Mouse (Mus musculus): ENCODE measurements around the gene Ddc.

The Ddc gene

DNA sequence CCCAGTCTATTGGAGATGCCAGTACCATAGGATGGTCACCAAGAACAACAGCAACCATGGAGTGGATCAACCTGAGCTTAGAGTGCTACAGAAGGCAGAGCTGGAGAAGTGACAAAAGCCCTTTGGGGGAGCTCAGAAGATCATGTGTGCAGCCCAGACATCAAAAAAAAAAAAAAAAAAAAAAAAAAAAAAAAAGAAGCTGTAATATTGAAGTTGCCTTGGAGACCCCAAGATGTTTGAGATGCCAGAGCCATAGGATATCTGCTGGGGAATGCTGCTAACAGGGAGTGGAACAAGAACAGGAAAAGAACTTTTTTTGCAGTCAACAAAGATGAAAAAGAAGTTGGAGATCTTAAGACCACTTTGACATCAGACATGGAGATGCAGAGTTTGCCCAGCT, 7.6 kb upstream of the Ddc start:
- DNase-seq (ENCODE audit: low read depth, low spot score) = no peak

DNA sequence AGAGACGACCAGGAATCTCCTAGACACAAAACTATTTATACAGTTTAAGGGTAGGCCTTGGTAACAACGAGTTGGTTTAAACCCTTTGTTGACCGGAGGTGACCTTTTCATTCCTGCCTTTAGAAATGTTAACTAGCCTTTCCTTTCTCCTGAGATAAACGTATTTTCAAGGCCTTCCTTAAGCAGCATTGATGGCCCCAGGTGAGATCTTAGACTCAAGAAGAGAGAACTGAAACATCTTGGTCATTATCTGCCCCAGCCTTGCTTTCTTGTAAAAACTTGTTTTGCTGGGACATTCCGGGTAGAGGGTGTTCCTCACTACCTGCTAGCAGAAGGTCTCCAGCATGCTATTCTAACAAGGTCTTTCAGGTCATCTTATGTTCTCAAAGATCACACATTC, 7.1 kb upstream of the Ddc start:
- no peak for DNase-seq (ENCODE audit: low read depth, low spot score)

DNA sequence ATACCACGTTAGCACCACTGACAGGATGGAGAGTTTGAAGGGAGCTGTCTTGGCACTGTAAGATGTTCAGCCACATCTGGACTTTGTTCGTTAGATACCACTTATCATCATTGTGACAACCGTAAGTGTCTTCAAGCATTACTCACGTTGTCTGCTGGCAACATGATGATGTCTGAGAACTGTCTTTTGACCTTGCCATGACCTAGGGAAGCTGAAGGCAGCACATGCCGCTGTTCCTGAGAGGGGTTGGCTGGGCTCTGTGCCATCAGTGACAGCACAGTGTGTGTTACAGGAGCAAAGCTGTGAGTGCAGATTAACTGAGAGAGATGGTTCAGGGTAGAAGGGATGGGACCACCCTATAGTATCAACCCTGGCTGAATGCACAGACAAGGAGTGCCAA, 3.6 kb upstream of the Ddc start:
- DNase-seq (ENCODE audit: low read depth, low spot score) = no peak

DNA sequence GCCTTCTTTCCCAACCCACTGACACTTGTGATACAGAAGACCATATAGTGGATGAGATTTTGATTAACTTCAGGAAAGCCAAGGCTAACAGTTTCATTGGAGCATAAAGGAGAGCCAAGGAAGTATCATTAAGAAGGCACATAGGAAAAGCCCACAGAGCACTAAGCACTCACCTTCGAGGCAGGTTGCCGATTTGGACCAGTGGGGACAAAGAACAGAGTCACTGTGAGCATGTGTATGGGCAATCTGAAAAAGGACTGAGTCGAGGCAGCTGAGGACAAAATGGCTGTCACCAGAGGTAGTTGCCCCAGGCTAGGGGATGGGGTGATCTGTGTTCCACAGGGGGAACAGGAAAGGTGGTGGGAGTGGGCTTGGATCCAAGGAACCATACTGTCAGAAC, 552 bp upstream of the Ddc start:
- DNase-seq (ENCODE audit: low read depth, low spot score) = no peak

DNA sequence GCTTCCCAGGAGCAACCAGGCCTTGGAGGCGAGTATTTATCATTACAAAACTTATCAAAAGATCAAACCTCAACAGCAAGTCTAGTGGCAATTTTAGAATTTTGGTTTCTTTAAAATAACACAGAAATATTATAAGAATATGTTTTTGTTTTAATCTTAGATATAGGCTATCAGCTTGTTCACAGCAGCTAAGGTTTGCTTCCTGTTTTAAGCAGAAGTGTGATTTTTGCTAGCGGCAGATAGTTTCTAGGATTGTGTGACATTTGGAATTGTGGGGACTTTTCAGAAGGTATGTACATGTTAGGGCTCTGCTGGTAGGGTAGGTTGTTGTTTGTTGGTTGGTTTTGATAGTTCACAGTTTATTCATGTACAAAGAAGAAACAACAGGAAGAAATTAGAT, 2.5 kb downstream of the Ddc start:
- no peak for DNase-seq (ENCODE audit: low read depth, low spot score)

DNA sequence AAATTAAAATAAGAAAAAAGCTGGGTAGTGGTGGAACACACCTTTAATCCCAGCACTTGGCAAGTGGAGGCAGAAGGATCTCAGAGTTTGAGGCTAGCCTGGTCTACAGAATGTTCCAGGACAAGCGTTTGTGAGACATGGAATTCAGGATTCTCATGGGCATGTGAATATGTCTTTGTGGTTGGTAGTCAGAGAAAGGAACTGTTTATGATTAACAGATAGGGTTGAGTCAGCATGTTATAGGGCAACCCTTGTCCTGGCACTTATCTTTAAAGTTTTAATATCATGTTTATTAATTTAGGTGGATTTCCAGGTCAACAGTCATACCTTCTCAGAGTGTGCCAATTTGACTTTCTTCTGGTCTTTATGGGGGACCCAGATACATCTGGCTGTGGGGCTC, 4.2 kb downstream of the Ddc start:
- DNase-seq (ENCODE audit: low read depth, low spot score) = no peak

DNA sequence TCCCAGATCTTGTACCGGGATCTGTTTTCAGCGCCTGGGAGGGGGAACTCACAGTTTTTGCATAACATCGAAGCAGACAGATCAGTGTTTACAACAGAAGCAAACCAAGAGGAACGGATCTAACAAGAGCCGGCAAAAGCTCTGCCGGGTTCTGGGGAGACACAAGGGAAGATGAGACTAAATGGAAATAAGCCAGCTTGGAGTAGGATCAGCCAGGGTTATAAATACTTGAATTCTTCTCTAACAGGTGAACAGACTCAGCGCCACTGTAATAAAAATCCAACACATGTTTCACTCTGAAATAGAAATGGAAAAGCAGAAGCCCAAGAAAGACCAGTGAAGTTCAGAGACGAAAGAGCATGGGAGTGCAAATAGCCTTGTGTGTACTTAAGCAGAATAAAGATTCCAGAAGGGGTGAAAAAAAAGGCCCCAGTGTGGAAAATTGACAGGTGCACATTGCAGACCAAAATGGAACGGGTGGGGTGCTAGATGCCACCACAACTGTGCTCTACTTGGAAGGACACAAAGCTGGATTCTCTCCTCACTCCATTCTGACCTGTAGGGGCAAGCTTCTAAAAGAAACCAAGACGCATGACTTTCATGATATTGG, 4.8 kb downstream of the Ddc start:
- no peak for DNase-seq (ENCODE audit: low read depth, low spot score)

DNA sequence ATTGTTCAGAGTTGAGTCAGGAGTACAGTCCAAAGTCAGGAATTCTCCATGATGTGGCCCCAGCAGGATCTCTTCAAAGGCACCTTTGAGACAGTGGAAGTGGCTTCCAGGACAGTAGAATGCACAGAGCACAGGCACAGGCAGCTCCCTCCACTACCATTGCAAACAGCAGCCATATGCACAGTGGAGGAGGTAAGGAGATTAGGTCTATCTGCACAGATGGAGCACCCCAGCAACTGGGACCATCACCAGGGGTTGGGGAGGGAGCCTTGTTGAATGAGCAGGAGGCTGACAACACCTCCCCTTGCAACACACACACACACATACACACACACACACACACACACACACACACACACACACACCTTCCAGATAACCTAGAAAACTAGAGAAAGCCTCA, 6.1 kb downstream of the Ddc start:
- no peak for DNase-seq (ENCODE audit: low read depth, low spot score)

DNA sequence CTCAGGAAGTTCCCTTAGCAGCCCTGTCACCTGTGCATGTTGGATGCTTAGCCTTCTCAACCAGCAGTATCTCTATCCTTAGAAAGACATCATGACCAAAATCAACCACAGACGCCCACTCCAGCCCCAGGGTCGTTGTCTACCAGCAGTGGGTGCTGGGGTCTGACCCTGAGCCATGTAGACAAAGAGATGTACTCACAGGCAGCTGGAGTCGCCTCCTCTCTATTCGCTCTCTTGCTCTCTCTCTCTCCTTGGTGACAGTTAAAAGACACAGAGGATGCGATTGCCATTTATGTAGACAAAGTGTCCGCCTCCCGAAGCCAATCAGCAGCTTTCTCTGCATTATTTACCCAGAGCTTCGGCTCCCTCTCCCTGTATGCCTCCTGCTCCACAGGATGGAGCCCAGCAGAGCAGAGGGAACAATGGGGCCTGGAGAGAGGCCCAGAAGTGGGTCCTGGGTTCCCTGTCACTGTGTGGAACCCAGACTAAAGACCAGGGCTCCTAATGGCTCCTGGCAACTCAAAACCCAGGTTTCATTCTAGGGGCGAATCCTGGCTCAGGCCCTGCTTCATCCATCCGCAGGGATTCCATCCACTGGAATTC, 7.7 kb downstream of the Ddc start:
- no peak for DNase-seq (ENCODE audit: low read depth, low spot score)

DNA sequence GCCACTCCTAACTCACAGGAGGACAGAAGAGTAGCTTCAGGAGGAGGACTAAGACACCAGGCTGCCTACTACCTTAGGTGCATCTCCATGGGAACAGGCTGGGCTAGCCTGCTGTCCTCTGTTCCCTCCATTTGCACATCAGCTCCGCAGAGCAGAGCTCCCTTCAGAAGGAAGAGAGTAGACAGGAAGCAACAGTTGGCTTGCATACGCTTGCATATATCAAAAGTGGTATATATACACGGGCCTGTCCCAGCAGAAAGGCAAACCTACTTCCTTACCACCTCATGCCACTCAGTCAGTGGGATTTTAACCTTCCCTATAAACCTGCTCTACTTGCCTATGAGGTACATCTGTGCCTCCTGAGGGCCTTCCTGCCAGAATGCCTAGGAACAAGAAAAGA, 9.2 kb downstream of the Ddc start:
- no peak for DNase-seq (ENCODE audit: low read depth, low spot score)

DNA sequence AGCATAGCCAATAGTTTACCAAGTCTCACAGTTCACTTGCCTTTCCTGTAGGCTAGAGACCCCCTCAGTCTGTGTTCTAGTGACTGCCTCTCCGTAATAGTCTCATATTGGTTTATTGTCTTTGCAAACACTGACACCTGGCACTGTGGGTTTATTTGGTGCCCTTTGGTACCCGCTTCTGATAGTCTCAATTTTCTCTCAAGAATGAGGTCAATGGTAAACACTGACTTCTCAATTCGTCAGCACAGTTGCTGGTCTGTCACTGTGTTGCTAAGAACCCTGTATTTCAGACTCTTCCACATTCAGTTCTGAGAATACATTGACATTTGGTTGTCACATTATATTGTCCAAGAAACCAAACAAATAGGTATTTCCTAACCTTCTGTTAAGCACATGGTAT, 9.9 kb downstream of the Ddc start:
- no peak for DNase-seq (ENCODE audit: low read depth, low spot score)

DNA sequence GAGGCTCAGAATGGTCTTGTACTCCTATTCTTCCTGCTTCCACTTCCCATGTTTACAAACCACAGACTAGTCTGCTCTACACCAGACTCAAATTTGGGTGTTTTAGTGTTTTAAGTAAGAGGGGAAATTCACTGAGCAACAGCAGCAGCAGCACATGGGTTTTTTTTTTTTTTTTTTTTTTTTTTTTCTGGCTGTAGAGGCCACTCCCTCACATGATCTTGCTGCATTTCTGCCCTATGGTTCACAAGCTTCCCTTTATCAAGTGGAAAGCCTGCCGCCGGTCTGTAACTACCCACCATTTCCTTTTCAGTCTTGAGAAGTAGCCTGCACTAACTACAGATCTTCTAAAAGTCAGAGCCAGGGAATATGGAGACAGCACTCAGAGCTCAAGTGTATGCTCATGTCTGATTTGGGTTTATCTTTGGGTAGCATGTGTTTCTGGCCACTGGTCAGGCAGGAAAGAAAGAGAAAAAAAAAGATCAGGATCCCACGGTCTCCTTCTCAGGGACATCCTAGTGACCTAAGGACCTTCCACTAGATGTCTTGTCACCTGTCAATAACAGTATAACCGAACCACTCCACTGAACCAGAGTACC, 11.4 kb downstream of the Ddc start:
- no peak for DNase-seq (ENCODE audit: low read depth, low spot score)

DNA sequence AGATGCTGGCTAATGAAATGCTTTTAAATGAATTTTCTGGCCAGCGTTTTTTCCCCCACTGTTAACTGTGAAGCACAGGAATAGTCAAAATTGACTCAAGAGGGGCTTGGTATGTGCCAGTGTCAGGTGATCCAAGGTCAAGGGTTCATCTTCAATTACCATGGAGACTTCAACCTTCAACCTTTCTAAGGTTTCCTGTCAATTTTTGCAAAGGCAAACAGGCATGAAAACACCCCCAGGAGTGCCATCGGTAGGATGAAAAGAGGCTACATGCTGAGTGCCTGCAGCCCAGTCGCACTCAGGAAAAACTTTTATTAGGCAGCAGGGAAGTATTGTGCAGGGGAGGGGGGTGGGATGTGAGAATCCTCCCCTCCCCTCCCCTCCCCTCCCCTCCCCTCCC, 12.0 kb downstream of the Ddc start:
- DNase-seq (ENCODE audit: low read depth, low spot score) = no peak

DNA sequence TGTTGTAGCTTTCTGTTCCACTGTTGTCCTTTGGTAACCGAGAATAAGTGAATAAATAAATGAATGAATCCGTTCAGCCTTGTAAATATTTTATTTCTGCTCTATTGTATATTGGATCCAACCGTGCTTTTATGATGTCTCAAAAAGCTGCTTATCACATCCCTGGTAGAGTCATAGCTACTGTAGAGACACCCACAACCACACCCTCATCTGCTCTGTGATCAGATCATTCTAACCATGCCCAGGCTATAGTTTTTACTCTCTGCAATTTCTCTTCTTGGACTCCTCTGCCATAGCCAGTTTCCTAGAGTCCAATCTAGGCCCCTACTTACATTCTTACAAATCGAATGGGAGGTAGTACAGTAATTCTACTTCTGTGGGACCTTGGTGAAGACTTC, 12.7 kb downstream of the Ddc start:
- no peak for DNase-seq (ENCODE audit: low read depth, low spot score)

DNA sequence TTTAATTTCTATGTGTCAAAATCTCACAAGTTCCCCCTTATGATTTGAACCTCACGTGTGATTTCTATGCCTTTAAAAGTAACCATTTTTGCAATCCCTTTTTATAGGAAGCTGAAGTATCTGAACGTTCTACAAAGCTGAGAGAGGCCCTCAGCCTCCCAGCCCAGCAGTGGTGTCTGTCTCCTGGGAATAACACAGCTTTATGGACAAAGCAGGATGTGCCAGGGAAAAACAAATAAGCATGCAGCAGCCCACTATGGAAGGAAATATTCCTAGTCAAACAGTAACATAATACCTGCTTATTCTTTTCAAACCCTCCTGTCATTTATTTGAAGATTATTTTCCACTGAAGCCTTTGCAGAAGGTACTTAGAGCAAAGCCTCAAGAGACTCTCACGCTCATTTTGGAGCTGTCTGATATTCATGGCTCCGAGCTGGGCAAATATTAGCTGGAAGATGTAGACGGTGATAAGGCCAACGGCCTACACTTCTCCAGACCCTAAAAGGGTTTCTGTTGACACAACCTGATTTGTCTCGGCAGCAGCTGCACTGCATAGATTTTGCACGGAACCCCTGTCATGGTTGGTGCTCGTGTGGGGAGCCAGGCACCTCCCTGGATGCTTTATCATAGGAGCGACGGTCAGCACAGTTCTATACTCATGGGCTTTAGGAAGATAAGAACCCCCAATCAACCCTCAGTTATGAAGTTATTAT, 13.3 kb downstream of the Ddc start:
- no peak for DNase-seq (ENCODE audit: low read depth, low spot score)

DNA sequence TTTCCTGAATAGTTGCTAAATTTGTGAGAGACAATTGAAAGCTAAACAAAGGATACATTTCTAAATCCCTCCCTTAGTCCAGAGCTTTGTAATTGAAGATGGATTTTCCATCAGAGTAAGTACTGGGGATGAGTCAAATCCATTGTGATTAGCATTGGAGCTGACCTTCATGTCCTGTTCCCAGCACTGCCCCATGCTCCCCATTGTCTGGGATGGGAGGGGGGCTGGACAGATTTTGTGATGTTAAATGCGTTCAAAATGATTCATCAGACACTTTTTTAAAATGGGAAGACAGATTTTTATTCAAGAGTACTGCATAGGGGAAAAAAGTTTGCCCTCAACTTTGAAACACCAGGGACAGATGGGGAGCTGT, 16.2 kb downstream of the Ddc start:
- DNase-seq (ENCODE audit: low read depth, low spot score) = no peak

DNA sequence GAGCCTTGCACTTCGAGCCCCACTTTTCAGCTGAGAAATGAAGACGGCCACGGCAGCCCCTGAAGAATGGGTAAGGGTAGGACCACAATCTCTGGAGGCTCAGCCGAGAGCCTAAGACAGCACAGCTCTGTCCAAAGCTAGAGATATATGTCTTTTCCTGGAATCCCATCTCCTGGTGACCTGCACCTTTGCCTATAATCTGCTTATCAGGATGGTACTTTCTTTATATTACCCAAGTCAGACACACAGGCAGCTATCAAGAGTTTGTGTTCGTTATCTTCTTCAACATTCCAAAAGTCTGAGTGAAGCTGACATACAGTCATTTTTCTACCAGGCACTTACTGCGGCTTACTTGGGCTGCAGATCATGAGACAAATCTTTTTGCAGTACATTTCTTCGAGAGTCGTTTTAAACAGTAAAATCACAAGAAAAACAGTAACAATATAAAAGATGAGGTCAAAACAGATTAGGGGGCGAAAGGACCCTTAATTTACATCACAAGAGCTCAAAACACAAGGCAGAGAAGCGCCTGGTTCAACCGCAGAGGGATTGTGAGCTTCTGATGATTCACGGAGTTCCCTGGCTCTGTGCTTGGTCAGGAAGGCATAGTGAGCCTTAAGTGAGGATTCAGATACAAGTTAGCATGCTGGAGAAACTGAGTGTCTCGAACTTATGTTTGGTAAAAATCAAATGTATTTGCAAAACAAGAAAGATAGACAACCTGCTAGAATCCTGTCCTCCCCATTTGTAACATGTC, 16.7 kb downstream of the Ddc start:
- no peak for DNase-seq (ENCODE audit: low read depth, low spot score)

DNA sequence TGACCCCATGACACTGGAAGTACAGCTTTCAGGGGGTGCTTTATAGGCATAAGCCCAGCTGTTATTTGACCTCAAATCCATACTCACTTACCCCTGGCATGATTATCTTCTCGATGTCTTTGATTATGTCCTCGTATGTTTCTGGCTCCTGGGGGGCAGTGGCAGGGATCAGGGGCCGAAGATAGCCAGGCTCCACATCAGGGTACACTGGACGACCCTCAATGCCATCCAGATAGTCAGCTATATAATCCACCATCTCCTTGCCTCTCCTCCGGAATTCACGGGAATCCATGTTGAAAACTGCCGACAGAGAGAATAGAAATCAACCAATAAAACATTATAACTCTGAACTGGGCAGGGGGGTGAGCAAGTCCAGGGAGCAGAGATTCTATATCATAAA, 17.6 kb downstream of the Ddc start:
- no peak for DNase-seq (ENCODE audit: low read depth, low spot score)

DNA sequence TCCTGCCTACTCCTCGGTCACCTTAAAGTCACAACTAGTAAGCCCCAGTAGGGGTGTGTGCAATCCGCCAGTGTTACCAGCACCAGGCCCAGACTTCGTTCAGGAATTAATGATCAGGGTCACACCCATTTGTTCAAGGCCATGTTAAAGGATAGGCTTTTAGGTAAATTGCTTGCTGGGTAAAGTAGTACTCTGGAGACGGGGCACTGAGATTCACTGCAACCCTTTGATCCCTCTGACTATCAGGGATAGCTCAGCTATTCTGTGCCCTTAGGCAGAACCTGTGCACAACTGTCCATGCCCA, 18.3 kb downstream of the Ddc start:
- no peak for DNase-seq (ENCODE audit: low read depth, low spot score)

DNA sequence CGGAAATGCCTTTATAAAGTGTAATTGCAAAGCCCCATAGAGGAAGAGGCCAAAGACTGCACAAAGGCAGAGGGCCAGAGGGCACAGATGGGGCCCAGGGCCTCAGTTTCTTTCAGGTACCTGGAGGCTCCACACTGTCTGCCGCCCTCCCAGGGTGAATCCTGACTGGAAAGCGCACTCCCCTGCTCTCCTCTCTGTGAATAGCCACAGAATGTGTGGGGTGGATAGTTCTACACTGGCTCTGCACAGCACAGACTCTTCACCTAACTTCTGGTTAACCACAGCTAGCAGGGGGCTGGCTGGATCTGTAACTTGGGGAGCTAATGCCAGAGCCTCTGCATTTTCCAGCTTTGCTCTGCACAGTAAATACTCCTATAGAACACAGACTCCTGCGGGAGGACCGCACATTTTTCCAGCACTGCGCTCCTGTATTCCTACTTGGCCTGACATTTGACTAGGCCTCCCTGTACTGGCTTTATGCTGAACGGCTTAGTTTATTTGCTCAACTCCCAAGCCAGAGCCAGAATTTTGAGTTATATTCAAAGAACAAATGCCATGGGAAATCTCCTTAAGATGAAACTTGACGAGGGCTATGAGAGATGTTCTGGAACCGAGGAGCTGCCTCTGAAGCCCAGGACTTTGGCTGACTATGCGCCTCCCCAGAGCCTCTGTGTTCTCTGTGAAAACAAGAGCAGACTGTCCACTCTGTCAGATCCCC, 18.8 kb downstream of the Ddc start:
- DNase-seq (ENCODE audit: low read depth, low spot score) = no peak

DNA sequence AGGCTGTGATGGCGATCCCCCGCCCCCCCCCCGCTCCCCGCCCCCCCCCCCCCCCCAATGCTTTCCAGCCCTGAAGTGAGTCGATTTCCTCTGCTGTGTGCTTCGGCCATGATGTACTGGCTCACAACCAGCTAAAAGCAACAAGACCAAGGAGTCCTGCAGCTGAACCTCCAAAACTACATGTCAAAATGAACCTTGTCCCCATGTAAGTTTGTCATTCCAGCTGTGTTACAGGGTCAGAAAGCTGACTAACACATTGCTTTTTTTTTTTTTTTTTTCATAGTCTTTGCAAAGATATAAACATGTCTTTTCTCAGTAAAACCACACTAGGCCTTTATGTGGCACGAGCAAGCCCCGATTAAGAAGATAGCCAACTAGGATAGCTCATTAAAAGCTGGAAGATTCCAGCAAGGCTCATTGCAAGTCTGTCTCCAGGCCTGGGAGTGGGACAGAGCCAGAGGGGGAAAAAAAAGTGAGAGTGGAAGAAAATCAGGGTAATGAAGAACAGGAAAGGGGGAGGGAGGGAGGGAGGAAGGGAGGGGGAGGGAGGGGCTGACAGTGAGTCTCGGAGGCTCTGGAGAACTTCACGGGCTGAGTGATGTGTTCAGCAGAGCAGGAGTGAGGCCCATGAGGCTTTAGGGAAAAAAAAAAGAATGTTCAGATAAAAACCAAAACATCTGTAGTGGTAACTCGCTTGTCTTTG, 19.5 kb downstream of the Ddc start:
- DNase-seq (ENCODE audit: low read depth, low spot score) = no peak

Measured in retina, postnatal 7 days (tissue).